Mouse (Mus musculus) hindbrain, postnatal 0 days (tissue): ENCODE data around the gene Vmn1r143. TPM values are rescaled to one million over a fixed set of nuclear protein-coding genes. Genes with fewer than 3 reads are reported as not detected.
"Not testable (repeated sequence)": the region's sequence is repeated elsewhere in the genome, so short reads cannot be mapped to it uniquely, and the experiment has no call there.

ENCODE experiments used
- ATAC-seq: fragments of 200-750 bp; cut with Nextera tagmentation; 2 replicates; pipeline ENCODE4 v1.8.0; 2017; ENCODE audit warnings: mild to moderate bottlenecking, moderate TSS enrichment, moderate library complexity
- DNase-seq: peaks from one replicate; pipeline ENCODE4 v3.0.0-alpha.2; 2015; ENCODE audit warnings: low spot score
- H3K27ac ChIP-seq: fragments of 300-500 bp; sonication (generic); 2 replicates; pipeline ENCODE4 v1.5.1; 2014; ENCODE audit warnings: mild to moderate bottlenecking
- H3K27me3 ChIP-seq: fragments of 300-500 bp; sonication (generic); 2 replicates; pipeline ENCODE4 v1.6.1; 2014; ENCODE audit warnings: low read length, mixed read lengths; ENCODE audit not compliant: insufficient read depth
- H3K36me3 ChIP-seq: fragments of 300-500 bp; sonication (generic); 2 replicates; pipeline ENCODE4 v1.6.1; 2014; ENCODE audit warnings: low read length, mixed read lengths; ENCODE audit not compliant: insufficient read depth
- H3K4me1 ChIP-seq: fragments of 300-500 bp; sonication (generic); 2 replicates; pipeline ENCODE4 v1.6.1; 2014; ENCODE audit warnings: antibody characterized with exemption, low read length, mixed read lengths; ENCODE audit not compliant: insufficient read depth
- H3K4me2 ChIP-seq: fragments of 300-500 bp; sonication (generic); 2 replicates; pipeline ENCODE4 v1.6.1; 2014; ENCODE audit warnings: low read depth, mild to moderate bottlenecking, low read length, moderate library complexity, mixed read lengths
- H3K4me3 ChIP-seq: fragments of 300-500 bp; sonication (generic); 2 replicates; pipeline ENCODE4 v1.5.1; 2014; ENCODE audit warnings: low read length
- H3K9ac ChIP-seq: fragments of 300-500 bp; sonication (generic); replicated peaks from 2 replicates; pipeline ENCODE4 v1.6.1; 2014; ENCODE audit warnings: mild to moderate bottlenecking, low read length, moderate library complexity, mixed read lengths
- H3K9me3 ChIP-seq: fragments of 300-500 bp; sonication (generic); 2 replicates; pipeline ENCODE4 v1.6.1; 2016; ENCODE audit warnings: low read length, mixed read lengths
- WGBS: fragments of 180-500 bp; shearing (Covaris S2); extraction: QIAGEN DNeasy Blood & Tissue Kit; methylation state at CpG from one replicate; pipeline ENCODE4 v1.1.7; 2014; 5-methylcytosine and 5-hydroxymethylcytosine counted together
- polyA plus RNA-seq: library from polyadenylated mRNA; unstranded; fragments of >200 nt; fragmentation: Nextera tagmentation; extraction: Ambion mirVana; gene quantifications from 2 replicates; pipeline ENCODE4 v1.2.1, GENCODE M21; 2015
- total RNA-seq: library from RNA; depleted of rRNA; stranded (reverse); fragments of >200 nt; gene quantifications from 2 replicates; pipeline ENCODE4 v1.2.3, GENCODE M21; 2014; rRNA removed

The Vmn1r143 gene
- not detected in 2 replicates for total RNA-seq
- polyA plus RNA-seq: not detected in 2 replicates

DNA sequence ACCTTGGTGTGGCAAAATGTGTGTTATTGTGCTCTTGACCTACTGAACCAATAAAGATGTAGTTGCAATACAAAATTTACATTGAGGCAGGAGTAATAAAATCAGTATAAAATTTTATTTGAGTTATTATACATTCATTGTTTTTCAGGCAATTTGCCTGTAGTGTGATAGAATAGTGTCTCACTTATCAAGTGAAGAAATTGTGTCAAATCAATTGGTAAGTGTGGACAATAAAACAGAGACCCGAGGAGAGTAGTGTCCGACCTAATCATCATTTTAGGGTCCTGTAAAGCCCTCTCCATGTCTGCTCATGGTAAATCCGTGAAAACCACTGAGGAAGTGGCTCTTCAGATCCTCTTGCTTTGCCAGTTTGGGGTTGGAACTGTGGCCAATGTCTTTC is at the start of gene Vmn1r143:
Gene Vmn1r143 (plus strand): TSS at position 301 of the 400 bp plus-strand sequence.
- not testable (repeated sequence) for H3K36me3 ChIP-seq, H3K4me2 ChIP-seq, ATAC-seq, DNase-seq, H3K4me1 ChIP-seq, H3K9me3 ChIP-seq, H3K4me3 ChIP-seq, H3K9ac ChIP-seq, H3K27ac ChIP-seq, H3K27me3 ChIP-seq
- WGBS: no CpG with 5 or more reads among the region's 3 CpGs

DNA sequence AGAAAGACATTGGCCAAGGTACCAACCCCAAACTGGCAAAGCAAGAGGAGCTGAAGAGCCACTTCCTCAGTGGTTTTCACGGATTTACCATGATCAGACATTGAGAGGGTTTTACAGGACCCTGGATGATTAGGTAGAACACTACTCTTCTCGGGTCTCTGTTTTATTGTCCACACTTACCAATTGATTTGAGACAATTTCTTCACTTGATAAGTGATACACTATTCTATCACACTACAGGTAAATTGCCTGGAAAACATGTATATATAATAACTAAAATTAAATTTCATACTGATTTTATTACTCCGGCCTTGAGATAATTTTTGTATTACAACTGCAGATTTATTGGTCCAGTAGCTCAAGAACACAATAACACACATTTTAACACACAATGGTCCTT is 25.2 kb upstream of the Vmn1r143 start, which contains the start of gene Vmn1r142:
Gene Vmn1r142 (minus strand): TSS at position 101 of the 400 bp plus-strand sequence.
- H3K9ac ChIP-seq, H3K36me3 ChIP-seq, ATAC-seq, DNase-seq, H3K9me3 ChIP-seq, H3K27me3 ChIP-seq, H3K4me3 ChIP-seq, H3K4me1 ChIP-seq, H3K27ac ChIP-seq, H3K4me2 ChIP-seq: not testable (repeated sequence)
- WGBS: no CpG with 5 or more reads among the region's 3 CpGs

DNA sequence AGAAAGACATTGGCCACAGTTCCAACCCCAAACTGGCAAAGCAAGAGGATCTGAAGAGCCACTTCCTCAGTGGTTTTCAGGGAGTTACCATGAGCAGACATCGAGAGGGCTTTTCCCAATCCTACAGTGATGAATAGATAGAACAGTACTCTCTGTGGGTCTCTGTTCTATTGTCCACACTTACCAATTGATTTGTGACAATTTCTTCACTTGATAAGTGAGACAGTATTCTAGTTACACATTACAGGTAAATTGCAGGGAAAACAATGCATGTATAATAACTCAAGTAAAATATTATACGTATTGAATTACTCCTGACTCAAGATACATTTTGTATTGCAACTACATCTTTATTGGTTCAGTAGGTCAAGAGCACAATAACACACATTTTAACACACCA is 12.0 kb downstream of the Vmn1r143 start, which contains the start of gene Gm8653:
Gene Gm8653 (minus strand): TSS at position 101 of the 400 bp plus-strand sequence.
- not testable (repeated sequence) for ATAC-seq, H3K9me3 ChIP-seq, H3K36me3 ChIP-seq, H3K27ac ChIP-seq, H3K9ac ChIP-seq, H3K4me2 ChIP-seq, H3K4me3 ChIP-seq, H3K4me1 ChIP-seq, DNase-seq, H3K27me3 ChIP-seq
- whole genome bisulfite sequencing: no CpG with 5 or more reads among the region's 2 CpGs

DNA sequence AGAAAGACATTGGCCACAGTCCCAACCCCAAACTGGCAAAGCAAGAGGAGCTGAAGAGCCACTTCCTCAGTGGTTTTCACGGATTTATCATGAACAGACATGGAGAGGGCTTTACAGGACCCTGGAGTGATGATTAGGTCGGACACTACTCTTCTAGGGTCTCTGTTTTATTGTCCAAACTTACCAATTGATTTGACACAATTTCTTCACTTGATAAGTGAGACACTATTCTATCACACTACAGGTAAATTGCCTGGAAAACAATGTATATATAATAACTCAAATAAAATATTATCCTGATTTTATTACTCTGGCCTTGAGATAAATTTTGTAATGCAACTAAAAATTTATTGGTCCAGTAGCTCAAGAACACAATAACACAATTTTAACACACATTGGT is 40.2 kb downstream of the Vmn1r143 start, which contains the start of gene Gm8453:
Gene Gm8453 (minus strand): TSS at position 101 of the 400 bp plus-strand sequence.
- H3K4me2 ChIP-seq, ATAC-seq, DNase-seq, H3K36me3 ChIP-seq, H3K4me3 ChIP-seq, H3K4me1 ChIP-seq, H3K27ac ChIP-seq, H3K27me3 ChIP-seq, H3K9ac ChIP-seq, H3K9me3 ChIP-seq: not testable (repeated sequence)
- 17% methylated on average over 1 of the region's 2 CpGs for WGBS

Other genes with a start within 250 kb of the Vmn1r143 start
- not detected in 2 replicates for gene Vmn1r137, start 194.8 kb upstream of the Vmn1r143 start, total RNA-seq
- gene Vmn1r137, start 194.8 kb upstream of the Vmn1r143 start, polyA plus RNA-seq: not detected in 2 replicates
- gene Vmn1r138, start 160.5 kb upstream of the Vmn1r143 start, total RNA-seq: not detected in 2 replicates
- not detected in 2 replicates for gene Vmn1r138, start 160.5 kb upstream of the Vmn1r143 start, polyA plus RNA-seq
- gene Gm6176, start 133.1 kb upstream of the Vmn1r143 start, total RNA-seq: not detected in 2 replicates
- gene Gm6176, start 133.1 kb upstream of the Vmn1r143 start, polyA plus RNA-seq: not detected in 2 replicates
- gene Vmn1r139, start 120.3 kb upstream of the Vmn1r143 start, total RNA-seq: not detected in 2 replicates
- not detected in 2 replicates for gene Vmn1r139, start 120.3 kb upstream of the Vmn1r143 start, polyA plus RNA-seq
- gene Gm16451, start 71.1 kb upstream of the Vmn1r143 start, total RNA-seq: not detected in 2 replicates
- gene Gm16451, start 71.1 kb upstream of the Vmn1r143 start, polyA plus RNA-seq: not detected in 2 replicates
- gene Gm10666, start 54.6 kb upstream of the Vmn1r143 start, total RNA-seq: not detected in 2 replicates
- not detected in 2 replicates for gene Gm10666, start 54.6 kb upstream of the Vmn1r143 start, polyA plus RNA-seq
- gene Vmn1r142, start 25.3 kb upstream of the Vmn1r143 start, total RNA-seq: not detected in 2 replicates
- gene Vmn1r142, start 25.3 kb upstream of the Vmn1r143 start, polyA plus RNA-seq: not detected in 2 replicates
- gene Gm8653, start 11.9 kb downstream of the Vmn1r143 start, total RNA-seq: not detected in 2 replicates
- gene Gm8653, start 11.9 kb downstream of the Vmn1r143 start, polyA plus RNA-seq: not detected in 2 replicates
- gene Gm8453, start 40.1 kb downstream of the Vmn1r143 start, total RNA-seq: not detected in 2 replicates
- not detected in 2 replicates for gene Gm8453, start 40.1 kb downstream of the Vmn1r143 start, polyA plus RNA-seq
- gene Gm4187, start 140.3 kb downstream of the Vmn1r143 start, total RNA-seq: not detected in 2 replicates
- gene Gm4187, start 140.3 kb downstream of the Vmn1r143 start, polyA plus RNA-seq: not detected in 2 replicates
- not detected in 2 replicates for gene Gm8660, start 181.7 kb downstream of the Vmn1r143 start, total RNA-seq
- gene Gm8660, start 181.7 kb downstream of the Vmn1r143 start, polyA plus RNA-seq: not detected in 2 replicates
- not detected in 2 replicates for gene Vmn1r148, start 224.2 kb downstream of the Vmn1r143 start, total RNA-seq
- gene Vmn1r148, start 224.2 kb downstream of the Vmn1r143 start, polyA plus RNA-seq: not detected in 2 replicates
- gene Vmn1r149, start 248.9 kb downstream of the Vmn1r143 start, total RNA-seq: not detected in 2 replicates
- not detected in 2 replicates for gene Vmn1r149, start 248.9 kb downstream of the Vmn1r143 start, polyA plus RNA-seq